Mouse (Mus musculus): ENCODE measurements around the gene Plekha6. TPM values are rescaled to one million over a fixed set of nuclear protein-coding genes. Genes with fewer than 3 reads are reported as not detected.

Plekha6 gene
- total RNA-seq, 2 experiments from 2014 or later = 72.2 to 84.2 TPM

- no peak for DNase-seq (ENCODE audit: low spot score in 2 of 2)
- intact Hi-C loops (cut with DNase I) = no loop called here
Measured at GRCm38 (mm10) chr1:133135808-133136207, 28.2 kb upstream of the Plekha6 start.

GRCm38 (mm10) chr1:133138401-133138800 is 25.6 kb upstream of the Plekha6 start:
- DNase-seq (ENCODE audit: low spot score in 2 of 2) = no peak
- intact Hi-C loops (cut with DNase I) = no loop called here

GRCm38 (mm10) chr1:133146014-133147009 is 17.7 kb upstream of the Plekha6 start:
- peak; percentile 56 to 75 for DNase-seq (ENCODE audit: low spot score in 2 of 2)
- intact Hi-C loops (cut with DNase I) = loop anchor here (2.0 to 5.0 kb wide), 2 partner anchors 206 to 466 kb away; partner anchors contain the start of gene Snrpe

GRCm38 (mm10) chr1:133147324-133147723 is 16.7 kb upstream of the Plekha6 start:
- no peak for DNase-seq (ENCODE audit: low spot score in 2 of 2)
- intact Hi-C loops (cut with DNase I) = loop anchor here (2.0 to 5.0 kb wide), 2 partner anchors 205 to 465 kb away; partner anchors contain the start of gene Snrpe

- intact Hi-C loops (cut with DNase I) = loop anchor here (5.0 kb wide), 1 partner anchor 464 kb away; the partner anchor contains the start of gene Snrpe
- no peak for DNase-seq (ENCODE audit: low spot score in 2 of 2)
Measured at GRCm38 (mm10) chr1:133148122-133148521, 15.9 kb upstream of the Plekha6 start.

- intact Hi-C loops (cut with DNase I) = no loop called here
- no peak for DNase-seq (ENCODE audit: low spot score in 2 of 2)
Measured at GRCm38 (mm10) chr1:133150556-133150955, 13.5 kb upstream of the Plekha6 start.

GRCm38 (mm10) chr1:133152213-133152612 is 11.8 kb upstream of the Plekha6 start:
- peak in 1 of 2 experiments; percentile 69 for DNase-seq (ENCODE audit: low spot score in 2 of 2)
- intact Hi-C loops (cut with DNase I) = no loop called here

- DNase-seq (ENCODE audit: low spot score in 2 of 2) = no peak
- intact Hi-C loops (cut with DNase I) = no loop called here
Measured at GRCm38 (mm10) chr1:133155270-133155669, 8.7 kb upstream of the Plekha6 start.

- peak; percentile 66 to 83 for DNase-seq (ENCODE audit: low spot score in 2 of 2)
- intact Hi-C loops (cut with DNase I) = no loop called here
Measured at GRCm38 (mm10) chr1:133159128-133159564, 4.9 kb upstream of the Plekha6 start.

GRCm38 (mm10) chr1:133161559-133161958 is 2.5 kb upstream of the Plekha6 start:
- intact Hi-C loops (cut with DNase I) = no loop called here
- DNase-seq (ENCODE audit: low spot score in 2 of 2) = no peak

GRCm38 (mm10) chr1:133162046-133162445 is 2.0 kb upstream of the Plekha6 start:
- no peak for DNase-seq (ENCODE audit: low spot score in 2 of 2)
- intact Hi-C loops (cut with DNase I) = no loop called here

GRCm38 (mm10) chr1:133162981-133163380 is 1.0 kb upstream of the Plekha6 start:
- intact Hi-C loops (cut with DNase I) = no loop called here
- no peak for DNase-seq (ENCODE audit: low spot score in 2 of 2)

- intact Hi-C loops (cut with DNase I) = no loop called here
- DNase-seq (ENCODE audit: low spot score in 2 of 2) = no peak
Measured at GRCm38 (mm10) chr1:133164591-133165011, 591 bp downstream of the Plekha6 start.

GRCm38 (mm10) chr1:133165111-133165510 is 1.1 kb downstream of the Plekha6 start:
- intact Hi-C loops (cut with DNase I) = no loop called here
- no peak for DNase-seq (ENCODE audit: low spot score in 2 of 2)

- intact Hi-C loops (cut with DNase I) = no loop called here
- DNase-seq (ENCODE audit: low spot score in 2 of 2) = no peak
Measured at GRCm38 (mm10) chr1:133168318-133169060, 4.5 kb downstream of the Plekha6 start.

GRCm38 (mm10) chr1:133170196-133170595 is 6.2 kb downstream of the Plekha6 start:
- intact Hi-C loops (cut with DNase I) = no loop called here
- no peak for DNase-seq (ENCODE audit: low spot score in 2 of 2)

- DNase-seq (ENCODE audit: low spot score in 2 of 2) = peak in 1 of 2 experiments; percentile 43
- intact Hi-C loops (cut with DNase I) = no loop called here
Measured at GRCm38 (mm10) chr1:133171357-133171756, 7.3 kb downstream of the Plekha6 start.

- intact Hi-C loops (cut with DNase I) = loop anchor here (5.0 kb wide), 1 partner anchor 437 kb away; the partner anchor contains the start of gene Snrpe
- DNase-seq (ENCODE audit: low spot score in 2 of 2) = no peak
Measured at GRCm38 (mm10) chr1:133175150-133175549, 11.1 kb downstream of the Plekha6 start.

- intact Hi-C loops (cut with DNase I) = loop anchor here (2.0 to 5.0 kb wide), 2 partner anchors 175 to 435 kb away; partner anchors contain the start of gene Snrpe
- DNase-seq (ENCODE audit: low spot score in 2 of 2) = peak; percentile 55
Measured at GRCm38 (mm10) chr1:133177480-133178172, 13.6 kb downstream of the Plekha6 start.
